Mouse (Mus musculus): ENCODE results near the gene Gipc3.

- TF ChIP-seq POLR2A (IDR thresholded peaks at IDR 0.05; ENCODE audit: borderline replicate concordance, control insufficient read depth, low read depth, low read length) (no peak), CTCF (IDR thresholded peaks at IDR 0.05; ENCODE audit: control insufficient read depth, insufficient read depth, low read length) (no peak)
Measured at GRCm38 (mm10) chr10:81325781-81326180, 17.3 kb downstream of the Gipc3 start.
